Mouse (Mus musculus) kidney, adult 2 months (tissue): ENCODE results near the gene Phf5a.

ENCODE experiments used
- CTCF ChIP-seq: fragments of 200-500 bp; conservative IDR thresholded peaks from 2 replicates; pipeline ENCODE4 v1.5.1; 2011; ENCODE audit warnings: low read depth, mild to moderate bottlenecking, control low read depth, low read length, moderate library complexity, mixed read lengths; ENCODE audit not compliant: insufficient read depth, insufficient read length
- POLR2A ChIP-seq: fragments of 200-500 bp; IDR thresholded peaks from one replicate; pipeline ENCODE4 v1.6.1; 2011; ENCODE audit warnings: low read depth, low read length, control low read depth

- TF ChIP-seq CTCF = no peak
- no peak for TF ChIP-seq POLR2A
Observed at GRCm38 (mm10) chr15:81896407-81896806, 24.7 kb upstream of the Phf5a start.
